Mouse (Mus musculus) thymus, adult 2 months (tissue): ENCODE measurements around the gene Nkx6-1.

Experiments
- CTCF ChIP-seq: fragments of 200-500 bp; IDR thresholded peaks from 2 replicates; pipeline ENCODE4 v1.5.1; 2012; ENCODE audit warnings: mild to moderate bottlenecking, control low read depth, low read length, moderate library complexity, borderline replicate concordance; ENCODE audit not compliant: control insufficient read depth, poor library complexity, insufficient read depth; ENCODE audit errors: extremely low read depth
- POLR2A ChIP-seq: fragments of 200-500 bp; IDR thresholded peaks from 2 replicates; pipeline ENCODE4 v1.6.1; 2012; ENCODE audit warnings: mild to moderate bottlenecking, low read length, control low read depth, moderate library complexity; ENCODE audit not compliant: control insufficient read depth, poor library complexity, insufficient read depth; ENCODE audit errors: extremely low read depth

- TF ChIP-seq CTCF (no peak), POLR2A (no peak)
Observed at GRCm38 (mm10) chr5:101661561-101662211, 3.1 kb downstream of the Nkx6-1 start.
